Mouse (Mus musculus) retina, postnatal 7 days (tissue): Measurements from ENCODE around the gene Zbtb16.
A peak's percentile ranks its signal among the peaks of the same experiment; 100 is the strongest.

Experiments
- DNase-seq: peaks from one replicate; pipeline ENCODE4 v3.0.0-alpha.2; 2012; ENCODE audit warnings: low read depth, low spot score

Gene Zbtb16

GRCm38 (mm10) chr9:48835631-48836565 is at the start of gene Zbtb16:
Gene Zbtb16 (minus strand): TSS chr9:48836222.
- DNase-seq: peak; percentile 74

GRCm38 (mm10) chr9:48872896-48873295 is 36.9 kb upstream of the Zbtb16 start:
- DNase-seq: no peak

DNA sequence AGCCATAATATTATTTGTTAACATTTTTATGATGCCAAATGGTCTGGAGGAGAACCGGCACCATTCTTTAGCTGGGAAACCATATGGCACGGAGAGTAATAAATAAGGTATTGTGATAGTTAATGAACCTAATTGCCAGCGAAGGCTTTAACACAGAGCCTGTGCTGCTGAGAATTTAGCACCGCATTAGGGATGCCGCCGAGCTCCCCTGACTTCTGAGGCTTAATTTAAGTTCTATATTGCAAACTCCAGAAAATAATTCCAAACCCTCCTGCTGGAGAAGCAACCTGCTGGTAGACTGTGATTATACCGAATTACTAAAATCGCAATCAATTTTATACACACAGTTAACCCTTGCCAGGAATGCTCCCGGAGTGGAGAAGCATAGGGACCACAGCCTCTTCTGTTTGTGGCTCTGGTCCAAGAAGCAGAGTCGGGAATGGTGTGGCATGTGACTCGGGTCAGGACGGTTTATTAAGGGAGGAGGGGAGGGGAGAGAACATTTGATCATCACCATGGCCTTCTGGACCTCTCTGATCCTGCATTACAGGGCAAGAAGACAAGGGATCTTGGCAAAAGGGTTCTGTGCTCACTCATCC is 30.6 kb upstream of the Zbtb16 start:
- no peak for DNase-seq

- DNase-seq: no peak
Observed at GRCm38 (mm10) chr9:48865235-48865634, 29.2 kb upstream of the Zbtb16 start.

- DNase-seq: no peak
Observed at GRCm38 (mm10) chr9:48861481-48861880, 25.5 kb upstream of the Zbtb16 start.

DNA sequence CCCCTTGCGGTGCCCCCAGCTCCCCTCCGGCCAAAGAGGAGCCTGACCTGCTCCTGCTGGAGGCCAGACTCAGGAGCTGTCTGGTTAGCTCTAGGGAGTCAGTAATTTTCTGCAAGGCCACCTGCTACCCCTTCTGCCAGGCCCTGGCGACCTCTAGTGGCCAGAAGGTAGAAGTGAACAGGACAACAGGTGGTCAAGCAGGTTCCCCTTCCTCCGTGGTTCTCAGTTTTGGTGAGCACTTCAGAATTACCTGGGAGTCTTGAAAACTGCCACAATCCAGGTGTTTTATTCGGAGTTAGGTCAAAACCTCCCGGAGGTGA is 24.5 kb upstream of the Zbtb16 start:
- peak; percentile 71 for DNase-seq

DNA sequence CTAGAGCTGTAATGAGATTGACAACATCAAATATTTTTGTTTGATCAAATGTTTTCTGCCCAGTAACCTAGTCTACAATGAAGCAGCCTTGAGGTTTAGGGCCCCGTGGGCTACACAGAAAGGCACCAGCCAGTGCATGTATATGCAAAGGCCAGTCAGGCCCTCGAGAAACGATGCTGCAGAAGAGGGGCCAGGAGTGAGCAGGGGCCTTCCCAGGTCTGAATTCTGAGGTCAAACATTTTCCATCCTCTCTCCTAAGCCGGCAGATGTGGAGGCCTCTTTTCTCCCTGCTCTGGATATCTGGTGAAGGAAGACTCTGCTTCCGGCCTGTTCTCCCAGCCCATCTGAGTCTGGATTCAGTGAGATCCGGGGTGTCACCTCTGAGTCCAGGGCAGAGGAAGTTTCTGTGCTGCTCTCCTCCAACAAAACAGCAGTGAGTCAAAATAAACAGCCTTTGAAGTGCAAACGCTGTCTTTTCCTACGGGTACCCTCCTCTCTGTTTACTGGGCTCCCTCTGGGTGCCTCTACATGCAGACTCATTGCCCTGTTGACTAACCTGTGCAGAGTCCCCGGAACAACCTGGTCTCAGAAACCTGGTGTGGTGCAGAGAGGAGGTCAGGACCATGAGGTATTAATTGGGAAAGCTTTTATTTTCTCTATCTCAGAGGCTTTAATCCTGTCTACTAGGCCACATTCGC is 24.0 kb upstream of the Zbtb16 start:
- DNase-seq: no peak

GRCm38 (mm10) chr9:48857944-48858343 is 21.9 kb upstream of the Zbtb16 start:
- DNase-seq: no peak

DNA sequence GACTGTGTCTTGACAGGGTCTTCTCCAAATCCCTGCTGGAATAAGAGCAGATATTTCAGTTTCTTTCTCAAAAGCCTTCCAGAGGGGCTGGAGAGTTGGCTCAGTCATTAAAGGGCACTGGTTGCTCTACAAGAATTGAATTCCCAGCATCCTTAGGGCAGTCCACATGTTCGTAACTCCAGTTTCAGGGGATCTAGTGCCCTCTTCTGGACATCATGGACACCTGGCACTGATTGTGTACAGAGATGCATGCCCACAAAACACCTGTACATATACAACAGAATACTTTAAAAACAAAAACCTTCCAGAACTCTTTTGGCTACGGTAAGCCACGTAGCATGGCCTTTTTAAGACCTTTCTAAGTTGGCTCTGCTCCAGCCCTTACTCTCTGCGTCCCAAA is 20.2 kb upstream of the Zbtb16 start:
- DNase-seq: no peak

- DNase-seq: no peak
Observed at GRCm38 (mm10) chr9:48849531-48849930, 13.5 kb upstream of the Zbtb16 start.

GRCm38 (mm10) chr9:48839568-48839967 is 3.5 kb upstream of the Zbtb16 start:
- DNase-seq: no peak

GRCm38 (mm10) chr9:48838346-48838745 is 2.3 kb upstream of the Zbtb16 start:
- DNase-seq: no peak

DNA sequence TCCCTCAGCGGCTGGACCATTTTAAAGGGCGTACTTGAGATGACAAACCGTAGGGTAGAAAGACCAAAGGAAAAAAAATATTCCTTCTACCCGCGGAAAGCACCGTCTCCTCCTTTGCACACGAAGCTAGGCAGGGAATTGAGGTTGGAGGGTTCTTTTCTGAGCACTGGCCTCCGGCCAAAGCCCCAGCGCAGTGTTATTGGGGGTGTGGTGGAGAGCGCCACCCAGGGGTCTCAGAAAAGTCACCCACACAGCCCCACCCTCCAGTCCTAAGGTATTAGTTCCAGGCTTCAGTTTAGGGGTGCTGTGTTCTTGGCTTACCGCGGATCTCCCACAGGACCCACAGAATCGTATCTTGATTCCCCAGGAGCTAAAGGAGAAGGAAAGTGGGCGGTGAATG is 1.2 kb upstream of the Zbtb16 start:
- no peak for DNase-seq

GRCm38 (mm10) chr9:48836566-48836930 is 526 bp upstream of the Zbtb16 start:
- DNase-seq: no peak

DNA sequence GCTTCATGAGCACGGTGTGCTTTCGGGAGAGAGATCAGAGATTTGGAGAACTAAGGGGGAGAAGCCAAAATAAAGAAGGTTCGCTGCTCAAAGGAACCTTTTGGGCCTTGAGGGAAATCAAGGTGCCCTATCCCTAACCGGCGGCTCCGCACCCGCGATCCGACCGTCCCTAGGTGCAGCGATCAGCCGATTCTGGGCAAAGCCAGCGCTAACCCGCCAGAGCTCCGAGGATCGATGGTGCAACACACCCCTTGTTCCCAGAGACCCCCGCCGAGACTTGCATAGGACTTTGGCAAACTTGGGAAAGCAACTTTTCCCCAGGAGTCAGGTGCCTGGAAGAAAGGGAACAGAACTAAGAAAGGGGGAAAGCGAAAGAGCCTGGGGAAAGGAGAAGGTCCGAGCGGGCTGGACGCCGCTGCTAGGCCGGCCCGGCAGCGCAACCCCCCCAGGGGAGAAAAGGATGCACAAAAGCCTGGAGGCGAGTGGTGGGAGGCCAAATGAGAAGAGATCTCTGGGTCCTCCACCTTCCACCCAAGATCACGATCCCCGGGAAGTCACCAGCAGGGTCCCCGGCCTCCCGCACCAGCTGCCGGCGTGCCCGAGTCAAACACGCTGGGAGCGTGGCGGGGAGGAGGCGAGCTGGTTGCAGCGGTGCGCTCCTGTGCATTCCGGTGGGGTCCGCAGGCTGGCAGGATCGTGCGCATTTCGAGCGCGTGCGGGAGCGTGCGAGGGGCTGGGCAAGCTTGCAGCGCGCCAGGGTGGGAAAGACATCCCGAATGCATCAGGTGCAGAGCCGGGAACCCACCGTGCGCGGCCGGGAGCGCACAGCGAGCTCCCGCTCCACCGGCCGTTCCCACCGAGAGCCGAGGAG is 1.2 kb downstream of the Zbtb16 start:
- no peak for DNase-seq

GRCm38 (mm10) chr9:48834006-48834405 is 2.0 kb downstream of the Zbtb16 start:
- DNase-seq: no peak

DNA sequence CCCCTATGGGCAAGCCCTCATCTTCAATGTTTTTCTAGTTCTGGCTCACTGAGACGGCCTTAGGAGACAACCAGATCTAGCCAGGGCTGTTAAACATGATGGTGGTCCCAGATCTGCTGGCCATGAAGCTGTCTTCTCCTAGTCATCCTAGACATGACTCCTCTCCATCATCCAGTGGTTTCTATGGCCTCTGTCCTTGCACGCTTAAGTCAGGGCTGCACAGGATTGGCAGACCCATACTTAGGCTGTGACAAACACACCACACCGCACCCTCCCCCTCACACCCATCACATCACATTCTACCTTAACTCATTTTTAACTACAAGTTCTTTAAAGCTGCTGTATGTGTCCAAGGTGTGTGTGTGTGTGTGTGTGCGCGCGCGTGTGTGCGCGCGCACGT is 2.5 kb downstream of the Zbtb16 start:
- DNase-seq: no peak

- no peak for DNase-seq
Observed at GRCm38 (mm10) chr9:48832473-48833100, 3.4 kb downstream of the Zbtb16 start.

GRCm38 (mm10) chr9:48831560-48832460 is 4.2 kb downstream of the Zbtb16 start:
- no peak for DNase-seq

- DNase-seq: no peak
Observed at GRCm38 (mm10) chr9:48828839-48829238, 7.2 kb downstream of the Zbtb16 start.
